Mouse (Mus musculus) myocyte (in vitro differentiated cells): ENCODE measurements at regions not wholly inside any gene's neighbourhood (a gene's known extent, or its start where the extent isn't known, plus 50 kb on each side); places are given as distances from the start of the nearest gene placed in this dataset.

Experiments
- H3K27me3 ChIP-seq: one replicate; pipeline ENCODE4 v1.6.1; 2011; ENCODE audit not compliant: control insufficient read depth, insufficient read depth, insufficient read length
- H3K36me3 ChIP-seq: one replicate; pipeline ENCODE4 v1.6.1; 2011; ENCODE audit not compliant: control insufficient read depth, insufficient read depth
- H3K4me2 ChIP-seq: one replicate; pipeline ENCODE4 v1.6.1; 2011; ENCODE audit warnings: low read depth, control low read depth
- H3K4me3 ChIP-seq: one replicate; pipeline ENCODE4 v1.5.1; 2011; ENCODE audit warnings: mild to moderate bottlenecking, control low read depth, moderate library complexity
- H3K79me2 ChIP-seq: one replicate; pipeline ENCODE4 v1.6.1; 2011; ENCODE audit not compliant: control insufficient read depth, insufficient read depth
- H3ac ChIP-seq: one replicate; pipeline ENCODE4 v1.6.1; 2011; ENCODE audit not compliant: control insufficient read depth, insufficient read length
- CEBPB ChIP-seq: IDR thresholded peaks from 2 replicates; pipeline ENCODE4 v1.6.1; 2011; ENCODE audit warnings: mild to moderate bottlenecking, moderate library complexity; ENCODE audit not compliant: poor library complexity, insufficient read depth, severe bottlenecking
- E2F4 ChIP-seq: IDR thresholded peaks from one replicate; pipeline ENCODE4 v1.6.1; 2011; ENCODE audit warnings: mild to moderate bottlenecking, control low read depth, moderate library complexity; ENCODE audit not compliant: insufficient read depth
- MAX ChIP-seq: IDR thresholded peaks from one replicate; pipeline ENCODE4 v1.6.1; 2011; ENCODE audit warnings: low read depth, mild to moderate bottlenecking, control low read depth
- MYOD1 ChIP-seq, 3 experiments: IDR thresholded peaks; one replicate each; pipeline ENCODE4 v1.6.1; 2011; ENCODE audit warnings: control low read depth in 2 of 3, low read depth in 2 of 3, mild to moderate bottlenecking in 2 of 3, moderate library complexity in 1 of 3; ENCODE audit not compliant: insufficient read length in 2 of 3, control insufficient read depth in 1 of 3
- MYOG ChIP-seq, 3 experiments: IDR thresholded peaks; one replicate each; pipeline ENCODE4 v1.6.1; 2011; ENCODE audit warnings: control low read depth in 2 of 3, low read depth in 2 of 3, mild to moderate bottlenecking in 2 of 3; ENCODE audit not compliant: insufficient read length in 2 of 3, control insufficient read depth in 1 of 3, insufficient read depth in 1 of 3
- POLR2A ChIP-seq: IDR thresholded peaks from one replicate; pipeline ENCODE4 v1.6.1; 2011; ENCODE audit warnings: low read depth, mild to moderate bottlenecking, control low read depth, moderate library complexity; ENCODE audit not compliant: insufficient read length
- POLR2AphosphoS2 ChIP-seq: IDR thresholded peaks from one replicate; pipeline ENCODE4 v1.6.1; 2011; ENCODE audit warnings: low read depth, control low read depth; ENCODE audit not compliant: insufficient read length
- REST ChIP-seq: IDR thresholded peaks from one replicate; pipeline ENCODE4 v1.6.1; 2011; ENCODE audit warnings: mild to moderate bottlenecking, control low read depth, moderate library complexity; ENCODE audit not compliant: insufficient read depth, insufficient read length
- SRF ChIP-seq: IDR thresholded peaks from one replicate; pipeline ENCODE4 v1.6.1; 2011; ENCODE audit warnings: low read depth; ENCODE audit not compliant: control insufficient read depth, insufficient read length
- TCF12 ChIP-seq: IDR thresholded peaks from one replicate; pipeline ENCODE4 v1.6.1; 2011; ENCODE audit warnings: mild to moderate bottlenecking, control low read depth; ENCODE audit not compliant: poor library complexity, insufficient read depth, severe bottlenecking
- TCF3 ChIP-seq: IDR thresholded peaks from one replicate; pipeline ENCODE4 v1.6.1; 2011; ENCODE audit warnings: low read depth, control low read depth; ENCODE audit not compliant: insufficient read length
- USF1 ChIP-seq: IDR thresholded peaks from one replicate; pipeline ENCODE4 v1.6.1; 2011; ENCODE audit warnings: low read depth, mild to moderate bottlenecking, control low read depth, moderate library complexity

- no peak overlapping the region for H3ac ChIP-seq
- H3K36me3 ChIP-seq: no peaks in the 10 kb centered on the region
- no peaks in the 10 kb centered on the region for H3K27me3 ChIP-seq
- no peak overlapping the region for H3K4me3 ChIP-seq
- H3K4me2 ChIP-seq: no peak overlapping the region
- TF ChIP-seq MYOG (IDR thresholded peaks at IDR 0.05; ENCODE audit: control insufficient read depth in 1 of 3, insufficient read depth in 1 of 3, insufficient read length in 2 of 3, low read depth in 2 of 3) (no peak), E2F4 (no peak), POLR2A (no peak), TCF12 (no peak), REST (no peak), USF1 (no peak)
- no peaks in the 10 kb centered on the region for H3K79me2 ChIP-seq
Measured at GRCm38 (mm10) chr13:102202301-102202700, 434.3 kb upstream of the Pik3r1 start.

GRCm38 (mm10) chr13:102218486-102218885, 450.5 kb upstream of the Pik3r1 start:
- TF ChIP-seq POLR2AphosphoS2 (no peak), REST (no peak), TCF12 (no peak), TCF3 (no peak), E2F4 (no peak), SRF (no peak), MAX (no peak)
- H3K36me3 ChIP-seq: no peaks in the 10 kb centered on the region
- H3K4me2 ChIP-seq: no peak overlapping the region

GRCm38 (mm10) chr13:102231048-102231447, 462.3 kb upstream of the Cd180 start:
- Histone ChIP-seq H3K36me3 (no peaks in the 10 kb centered on the region), H3K27me3 (no peaks in the 10 kb centered on the region), H3K4me2 (peak overlapping the region; percentile 63), H3K4me3 (no peak overlapping the region), H3K79me2 (no peaks in the 10 kb centered on the region), H3ac (no peak overlapping the region)
- TF ChIP-seq CEBPB (peak; percentile 91), TCF12 (no peak)

More at GRCm38 (mm10) chr13:102218486-102218885, 450.5 kb upstream of the Pik3r1 start:
- H3K27me3 ChIP-seq: no peaks in the 10 kb centered on the region
- H3K79me2 ChIP-seq: no peaks in the 10 kb centered on the region
- H3K4me3 ChIP-seq: no peak overlapping the region
- no peak overlapping the region for H3ac ChIP-seq

GRCm38 (mm10) chr13:102232291-102232936, 460.9 kb upstream of the Cd180 start:
- Histone ChIP-seq H3K27me3 (no peaks in the 10 kb centered on the region), H3K4me3 (no peak overlapping the region), H3ac (no peak overlapping the region), H3K79me2 (no peaks in the 10 kb centered on the region), H3K4me2 (no peak overlapping the region), H3K36me3 (no peaks in the 10 kb centered on the region)
- TF ChIP-seq CEBPB: peak; percentile 38; the same call in 1 of the 2 replicates
- peak in 1 of 3 experiments; percentile 32 for TF ChIP-seq MYOG (IDR thresholded peaks at IDR 0.05; ENCODE audit: control insufficient read depth in 1 of 3, insufficient read depth in 1 of 3, insufficient read length in 2 of 3, low read depth in 2 of 3)
- TF ChIP-seq REST: no peak
- TF ChIP-seq E2F4: no peak

GRCm38 (mm10) chr13:102250884-102251283, 442.5 kb upstream of the Cd180 start:
- Histone ChIP-seq H3ac (no peak overlapping the region), H3K27me3 (no peaks in the 10 kb centered on the region), H3K36me3 (no peaks in the 10 kb centered on the region), H3K4me3 (no peak overlapping the region), H3K4me2 (no peak overlapping the region), H3K79me2 (no peaks in the 10 kb centered on the region)
- TF ChIP-seq USF1 (no peak), MYOG (IDR thresholded peaks at IDR 0.05; ENCODE audit: control insufficient read depth in 1 of 3, insufficient read depth in 1 of 3, insufficient read length in 2 of 3, low read depth in 2 of 3) (no peak), POLR2A (no peak)

- no peak overlapping the region for H3K4me2 ChIP-seq
- no peaks in the 10 kb centered on the region for H3K27me3 ChIP-seq
- no peaks in the 10 kb centered on the region for H3K36me3 ChIP-seq
- TF ChIP-seq TCF3: no peak
- TF ChIP-seq TCF12: no peak
- TF ChIP-seq CEBPB: peak; percentile 93
- TF ChIP-seq POLR2AphosphoS2: no peak
- TF ChIP-seq USF1: no peak
- peak; percentile 23 for TF ChIP-seq MAX
- no peak for TF ChIP-seq E2F4
- no peak for TF ChIP-seq MYOG (IDR thresholded peaks at IDR 0.05; ENCODE audit: control insufficient read depth in 1 of 3, insufficient read depth in 1 of 3, insufficient read length in 2 of 3, low read depth in 2 of 3)
- TF ChIP-seq MYOD1 (IDR thresholded peaks at IDR 0.05; ENCODE audit: control insufficient read depth in 1 of 3, insufficient read length in 2 of 3, low read depth in 2 of 3): no peak
- no peak for TF ChIP-seq SRF
- TF ChIP-seq REST: no peak
- no peak for TF ChIP-seq POLR2A
- no peak overlapping the region for H3K4me3 ChIP-seq
- H3K79me2 ChIP-seq: no peaks in the 10 kb centered on the region
- H3ac ChIP-seq: no peak overlapping the region
Measured at GRCm38 (mm10) chr13:102251709-102252108, 441.6 kb upstream of the Cd180 start.
